Mouse (Mus musculus): ENCODE measurements around the gene Wnk2.

Gene Wnk2

DNA sequence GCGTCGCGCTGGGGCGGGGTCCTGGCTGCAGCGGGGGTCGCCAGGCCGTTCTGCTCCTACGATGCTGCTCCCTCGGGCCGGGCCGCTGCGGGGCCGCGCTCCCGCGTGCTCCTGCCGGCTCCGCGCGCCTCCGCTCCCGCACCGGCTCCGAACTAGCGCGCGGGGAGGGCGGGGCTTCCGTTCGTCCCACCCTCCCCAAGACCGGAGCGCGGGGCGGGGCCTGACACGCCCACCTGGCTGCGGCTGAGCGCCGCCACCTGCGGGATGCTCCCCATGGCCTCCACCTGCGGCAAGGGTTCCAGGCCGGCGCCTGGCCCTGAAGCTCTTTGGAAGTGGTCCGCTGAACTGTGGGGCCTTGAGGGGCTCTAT lies at the start of gene Wnk2:
Gene Wnk2, minus strand, starts transcription at position 157 of the 369 bp plus-strand sequence.
- in situ Hi-C loops (cut with MboI; ENCODE audit: low sequenced_read_pairs) = no loop called here

DNA sequence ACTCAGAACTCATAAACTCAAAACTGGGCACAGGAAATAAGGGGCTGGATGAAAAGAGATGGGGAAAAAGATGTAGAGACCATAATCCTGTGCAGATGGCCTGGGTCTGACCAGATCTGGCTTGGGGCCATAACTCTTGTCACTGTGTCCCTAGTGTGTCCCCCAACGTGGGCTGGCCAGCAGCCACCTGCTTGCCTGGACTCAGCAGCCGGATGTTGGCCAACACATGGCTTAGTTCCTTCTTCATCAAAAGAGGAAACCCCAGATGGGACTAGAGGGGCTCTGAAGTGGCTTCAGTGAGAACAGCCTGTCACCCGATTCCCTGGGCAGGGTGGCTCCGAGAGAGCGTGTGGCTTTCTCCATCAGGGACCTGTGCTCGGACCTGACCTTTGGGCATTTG lies 49.0 kb upstream of the Wnk2 start:
- in situ Hi-C loops (cut with MboI; ENCODE audit: low sequenced_read_pairs) = no loop called here

DNA sequence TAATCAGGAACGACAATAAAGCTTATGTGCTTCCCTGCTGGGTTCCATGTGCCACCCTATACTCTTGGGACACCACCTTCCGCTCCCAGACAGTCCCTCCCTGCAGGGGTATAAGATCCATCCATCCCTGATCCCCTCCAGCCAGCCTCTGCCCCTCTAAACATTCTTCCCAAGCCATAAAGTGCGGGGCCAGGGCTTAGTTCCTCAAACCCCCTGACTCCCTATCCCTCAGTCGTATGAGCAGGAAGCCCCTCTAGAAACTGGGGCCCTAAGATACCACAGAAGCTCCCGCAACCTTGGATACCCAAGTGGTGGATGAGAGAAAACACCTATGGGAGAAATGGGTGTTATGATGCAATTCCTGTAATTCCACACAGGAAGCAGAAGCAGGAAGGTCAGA lies 48.4 kb upstream of the Wnk2 start:
- in situ Hi-C loops (cut with MboI; ENCODE audit: low sequenced_read_pairs) = no loop called here

DNA sequence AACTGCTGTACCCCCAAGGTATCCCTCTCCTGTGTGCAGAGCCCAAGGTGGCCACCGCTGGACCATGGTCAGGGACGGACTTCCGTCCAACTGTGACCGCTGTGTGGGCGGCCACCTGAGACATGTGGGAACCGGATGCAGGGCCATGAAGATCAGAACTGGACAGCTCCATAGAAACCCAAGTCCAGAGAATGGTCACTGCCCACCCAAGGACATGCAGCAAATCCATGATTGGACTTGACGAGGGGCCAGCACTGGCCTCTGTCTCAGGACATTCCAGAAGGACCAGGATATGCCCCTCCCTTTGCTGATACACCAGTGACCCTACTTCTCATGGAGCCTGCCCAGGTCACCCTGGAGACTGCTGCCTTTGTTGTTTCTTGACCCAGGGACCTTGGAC lies 47.8 kb upstream of the Wnk2 start:
- in situ Hi-C loops (cut with MboI; ENCODE audit: low sequenced_read_pairs) = no loop called here

DNA sequence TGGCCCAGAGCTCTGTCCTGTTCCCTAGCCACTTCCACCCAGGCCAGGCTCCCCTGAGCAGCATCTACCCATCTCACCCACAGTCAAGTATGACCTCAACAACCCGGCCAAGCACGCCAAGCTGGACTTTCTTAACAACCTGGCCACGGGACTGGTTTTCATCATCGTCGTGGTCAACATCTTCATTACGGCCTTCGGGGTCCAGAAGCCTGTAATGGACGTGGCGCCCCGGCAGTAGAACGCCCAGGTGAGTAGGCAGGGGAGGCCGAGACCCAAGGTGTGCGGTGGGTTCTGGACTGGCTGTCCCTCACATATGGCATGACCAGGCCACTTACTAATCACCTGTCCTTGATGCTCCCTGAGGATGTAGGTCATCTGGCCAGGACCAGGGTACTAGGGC lies 47.0 kb upstream of the Wnk2 start:
- in situ Hi-C loops (cut with MboI; ENCODE audit: low sequenced_read_pairs) = no loop called here

DNA sequence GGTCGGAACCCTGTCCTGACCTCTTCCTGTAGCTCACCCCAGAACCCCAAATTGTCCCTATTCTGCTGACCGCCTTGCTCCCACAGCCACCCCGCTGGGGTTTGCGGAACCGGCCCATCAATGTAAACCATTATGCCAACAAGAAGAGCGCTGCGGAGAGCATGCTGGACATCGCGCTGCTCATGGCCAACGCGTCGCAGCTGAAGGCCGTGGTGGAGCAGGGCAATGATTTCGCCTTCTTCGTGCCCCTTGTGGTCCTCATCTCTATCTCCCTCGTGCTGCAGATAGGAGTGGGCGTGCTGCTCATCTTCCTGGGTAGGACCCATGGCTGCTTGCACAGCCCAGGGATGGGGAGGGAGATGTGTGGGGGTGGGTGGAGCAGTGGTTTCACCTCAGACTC lies 45.8 kb upstream of the Wnk2 start:
- in situ Hi-C loops (cut with MboI; ENCODE audit: low sequenced_read_pairs) = no loop called here

DNA sequence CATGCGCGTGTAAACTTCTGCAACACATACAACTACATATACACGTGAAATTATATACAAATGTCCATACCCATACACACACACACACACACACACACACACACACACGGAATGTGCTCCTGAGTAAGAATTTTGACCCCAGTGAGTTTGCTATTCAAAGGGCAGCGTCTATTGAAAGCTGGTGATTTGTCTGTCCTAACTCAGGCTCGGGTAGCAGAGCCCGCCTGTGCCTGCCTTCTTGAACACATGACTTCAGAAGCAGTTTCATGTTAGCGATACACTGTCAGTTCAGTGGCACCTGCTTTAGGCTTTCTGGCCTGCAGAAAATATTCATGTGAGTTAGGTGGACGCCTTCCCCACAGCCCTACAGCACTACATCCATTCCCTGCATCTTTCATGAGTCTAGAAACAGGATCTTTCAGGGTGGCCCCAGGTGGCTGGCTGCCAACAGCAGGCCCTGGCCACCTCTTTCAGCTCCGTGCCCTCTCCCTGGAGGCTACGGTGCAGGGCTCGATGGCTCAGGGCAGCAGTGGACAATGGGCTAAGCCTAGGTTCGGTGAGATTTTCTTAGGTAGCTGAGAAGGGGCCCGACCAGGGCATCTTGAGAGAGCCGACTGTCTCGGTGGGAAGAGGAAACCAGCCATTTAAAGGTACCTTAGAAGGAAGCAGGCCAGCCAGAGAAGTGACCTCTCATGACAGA lies 44.5 kb upstream of the Wnk2 start:
- in situ Hi-C loops (cut with MboI; ENCODE audit: low sequenced_read_pairs) = no loop called here

DNA sequence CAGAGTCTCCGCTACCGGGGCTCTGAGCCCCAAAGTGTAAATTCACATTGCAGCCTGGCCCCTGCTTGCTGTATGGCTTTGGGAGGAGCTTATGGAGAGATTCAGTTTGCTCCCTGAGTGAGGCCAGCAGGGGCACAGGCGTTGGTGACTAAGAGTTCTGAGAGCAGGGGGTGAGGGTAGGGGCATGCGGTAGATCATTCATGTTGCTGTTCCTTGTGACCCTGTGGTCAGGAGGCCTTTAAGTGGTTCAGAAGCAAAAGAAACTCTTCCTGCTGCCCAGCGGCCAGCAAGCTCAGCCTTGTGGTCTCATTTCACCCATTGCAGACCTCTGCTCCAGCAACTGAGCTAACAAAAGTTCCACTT lies 43.8 kb upstream of the Wnk2 start:
- in situ Hi-C loops (cut with MboI; ENCODE audit: low sequenced_read_pairs) = no loop called here

DNA sequence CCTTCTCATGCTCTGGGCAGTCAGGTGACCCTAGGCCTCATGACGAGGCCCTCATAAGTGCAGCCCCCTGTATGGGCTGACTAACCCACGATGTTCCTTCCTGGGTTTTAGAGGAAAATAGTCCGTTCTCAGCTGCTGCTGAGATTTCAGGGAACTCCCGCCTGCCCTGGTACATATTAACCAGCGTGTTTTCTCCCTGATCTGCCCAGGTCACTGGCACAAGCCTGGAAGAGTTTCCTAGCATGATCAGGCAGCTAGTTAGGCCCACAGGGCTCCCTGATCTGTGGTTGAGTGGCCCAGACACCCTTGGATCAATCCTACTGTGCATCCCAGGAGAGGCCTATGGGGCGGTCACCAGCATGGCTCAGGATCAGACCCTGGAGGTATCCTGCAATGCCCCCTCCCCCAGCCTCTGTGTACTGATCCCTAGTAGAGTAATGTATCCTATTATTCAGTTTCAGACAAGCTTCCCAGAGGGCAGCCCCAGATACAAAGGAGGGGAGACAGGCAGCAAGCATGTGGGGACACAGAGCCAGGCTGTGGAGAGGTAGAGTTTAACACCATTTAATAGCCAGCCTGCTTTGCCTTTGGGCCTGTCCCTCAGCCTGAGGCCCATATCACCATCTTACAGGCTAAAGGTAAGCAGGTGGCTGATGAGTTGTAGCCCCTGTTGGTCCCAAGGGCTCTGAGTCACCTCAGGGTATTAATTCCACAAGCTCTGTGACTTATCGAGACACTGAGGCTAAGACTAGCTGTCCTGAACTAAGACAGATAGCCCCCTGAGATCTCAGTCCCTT lies 43.3 kb upstream of the Wnk2 start:
- in situ Hi-C loops (cut with MboI; ENCODE audit: low sequenced_read_pairs) = no loop called here

DNA sequence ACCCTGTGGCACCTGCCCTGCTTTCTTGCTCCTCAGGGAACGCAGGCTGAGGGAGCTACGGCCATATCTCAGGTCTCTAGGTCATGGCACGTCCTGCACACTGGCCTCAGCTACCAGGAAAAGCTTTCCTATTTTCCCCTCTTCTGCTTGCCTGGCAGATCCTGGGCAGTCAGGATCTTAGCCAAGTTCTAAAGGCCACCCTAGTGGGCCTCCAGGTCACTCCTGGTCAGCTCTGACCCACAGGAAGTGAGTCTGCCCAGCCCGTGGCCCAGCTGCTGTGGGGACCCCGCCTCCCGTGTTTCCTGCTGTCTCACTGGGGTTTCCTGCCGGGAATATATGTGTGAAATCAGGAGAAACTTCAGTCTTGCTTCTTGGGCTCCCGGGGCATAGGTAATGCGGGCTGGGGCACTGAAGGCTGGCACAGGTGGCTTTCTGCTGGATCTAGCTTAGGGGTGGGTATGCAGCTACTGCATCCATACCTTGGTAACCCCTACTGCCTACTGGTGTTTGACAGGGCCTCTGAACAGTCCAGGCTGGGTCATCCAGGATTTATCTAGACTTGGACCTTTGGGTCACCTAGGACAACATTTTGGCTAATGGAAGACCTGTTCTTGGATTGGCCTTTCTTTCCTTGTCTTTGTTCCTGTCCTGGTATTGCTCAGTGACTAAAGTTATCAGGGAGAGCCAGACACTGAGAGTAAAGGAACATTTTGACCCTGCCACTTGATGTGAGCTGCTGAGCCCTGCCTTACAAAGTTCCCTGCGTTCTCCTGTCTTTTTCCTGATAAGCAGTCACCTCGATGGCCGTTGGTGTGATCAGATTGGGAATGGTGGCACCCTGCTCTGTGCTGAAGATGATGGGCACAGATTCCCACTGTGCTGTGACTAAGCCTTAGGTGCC lies 42.4 kb upstream of the Wnk2 start:
- in situ Hi-C loops (cut with MboI; ENCODE audit: low sequenced_read_pairs) = no loop called here

DNA sequence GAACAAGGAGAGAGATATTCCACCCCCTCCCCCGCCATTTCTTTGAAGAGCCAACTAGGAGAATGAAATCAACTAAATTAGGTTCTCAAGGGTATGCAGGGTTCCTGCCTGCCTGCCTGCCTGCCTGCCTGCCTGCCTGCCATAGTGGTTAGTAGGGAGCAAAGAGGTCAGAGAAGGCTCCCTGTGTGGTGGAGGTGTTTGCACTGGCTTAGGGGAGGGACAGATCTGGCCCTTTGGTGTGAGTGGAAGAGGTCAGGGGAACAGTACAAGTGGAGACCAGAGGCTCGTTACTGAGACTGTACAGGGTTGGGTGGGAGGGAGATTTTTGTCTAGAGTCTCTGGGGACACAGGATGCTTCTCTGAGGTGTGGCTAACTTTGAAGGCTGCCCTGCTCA lies 41.1 kb upstream of the Wnk2 start:
- in situ Hi-C loops (cut with MboI; ENCODE audit: low sequenced_read_pairs) = no loop called here

DNA sequence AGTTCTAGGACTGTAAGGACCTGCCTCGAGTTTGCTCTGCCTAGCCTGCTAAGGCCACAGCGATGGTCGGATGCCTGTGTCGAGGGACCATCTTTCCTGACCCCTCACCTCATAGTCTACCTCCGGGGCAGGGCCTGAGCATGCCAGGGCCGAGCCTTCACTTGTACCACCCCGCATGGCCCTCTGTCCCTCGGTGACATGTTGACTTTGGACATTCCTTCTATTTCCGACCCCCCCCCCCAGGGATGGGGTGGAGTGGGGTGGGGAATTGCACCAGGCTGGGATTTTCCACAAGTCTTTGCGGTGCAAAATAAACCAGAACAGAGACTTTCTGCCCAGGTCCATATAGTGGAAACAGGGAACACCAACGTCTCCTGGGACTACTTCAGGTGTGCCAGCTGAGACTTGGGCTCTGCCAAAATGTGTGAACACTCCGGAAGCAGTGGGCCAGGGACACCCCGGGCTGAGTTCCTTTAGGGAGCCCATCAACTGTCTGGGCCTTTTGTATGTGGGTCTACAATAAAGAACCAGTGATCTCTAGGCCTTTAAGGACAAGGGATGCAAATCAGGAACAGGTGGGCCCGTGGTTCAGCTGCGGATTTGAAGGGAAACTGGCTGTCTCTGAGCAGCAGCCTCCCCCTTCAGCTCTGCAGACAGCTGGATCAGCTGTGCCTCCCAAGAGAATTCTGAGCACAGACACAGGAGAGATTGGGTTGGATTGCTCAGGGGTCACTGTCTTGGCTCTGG lies 40.6 kb upstream of the Wnk2 start:
- in situ Hi-C loops (cut with MboI; ENCODE audit: low sequenced_read_pairs) = no loop called here

DNA sequence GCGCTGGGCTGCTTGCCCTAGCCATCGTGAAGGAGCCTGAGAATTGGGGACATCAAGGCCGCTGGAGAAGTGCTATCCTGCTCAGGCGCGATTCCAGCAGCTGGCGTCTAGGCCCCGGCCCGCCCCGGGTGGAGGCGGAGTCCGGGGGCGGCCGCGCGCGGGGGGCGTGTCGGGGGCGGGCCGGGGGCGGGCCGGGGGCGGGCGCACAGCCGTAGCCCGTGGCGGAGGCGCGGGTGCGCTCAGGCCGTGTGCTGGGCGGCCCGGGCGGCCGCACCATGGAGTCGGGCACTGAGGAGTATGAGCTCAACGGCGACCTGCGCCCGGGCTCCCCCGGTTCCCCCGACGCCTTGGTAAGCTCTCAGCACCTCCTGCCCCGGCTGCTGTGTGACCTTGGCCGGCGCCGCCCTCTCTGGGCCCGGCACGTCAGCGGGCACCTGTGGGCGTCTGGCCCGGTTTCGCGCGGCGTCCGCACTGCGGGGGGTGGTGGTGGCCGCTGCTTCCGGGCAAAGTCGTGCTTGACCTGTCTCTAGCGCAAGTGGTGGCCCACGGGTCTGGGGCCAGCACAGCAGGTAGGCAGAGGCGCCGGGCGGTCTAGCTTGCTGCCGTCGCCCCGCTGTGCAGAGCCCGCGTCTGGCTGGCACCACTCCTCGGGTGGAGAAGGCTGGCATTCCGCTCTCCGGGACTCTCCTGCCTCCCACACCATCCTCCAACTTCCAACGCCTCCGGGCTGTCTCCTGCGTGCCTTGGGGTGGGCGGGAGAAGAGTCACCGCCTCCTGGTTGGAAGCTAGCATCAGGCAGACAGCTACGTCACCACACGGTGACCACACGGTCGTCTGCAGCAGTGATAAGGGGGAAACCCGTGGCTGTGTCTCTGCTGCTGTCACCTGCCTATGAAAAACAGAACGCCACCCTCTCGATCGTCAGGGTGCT lies 39.7 kb upstream of the Wnk2 start, which contains the start of gene Ninj1:
Gene Ninj1, plus strand, starts transcription at position 198 of the 931 bp plus-strand sequence.
- in situ Hi-C loops (cut with MboI; ENCODE audit: low sequenced_read_pairs) = no loop called here

DNA sequence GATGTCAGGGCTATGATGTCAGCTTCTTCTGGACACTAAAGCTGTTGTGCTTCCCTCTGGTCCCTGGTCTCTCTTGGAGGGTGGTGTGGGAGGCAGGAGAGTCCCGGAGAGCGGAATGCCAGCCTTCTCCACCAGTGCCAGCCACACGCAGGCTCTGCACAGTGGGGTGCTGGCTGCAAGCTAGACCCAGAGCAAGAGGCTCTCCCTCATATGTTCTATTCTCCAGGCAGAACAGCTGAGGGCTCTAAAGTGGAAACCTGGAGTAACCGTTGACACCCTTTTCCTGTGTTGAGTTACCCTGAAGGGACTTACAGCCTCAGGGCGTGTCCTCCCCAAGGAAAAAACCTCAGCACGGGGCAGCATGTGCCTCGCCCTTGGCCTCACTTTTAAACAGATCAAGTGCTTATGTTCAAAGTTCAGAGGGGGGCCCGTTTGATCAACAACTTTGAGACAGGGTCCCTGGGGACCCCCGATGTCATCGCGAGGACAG lies 39.0 kb upstream of the Wnk2 start:
- in situ Hi-C loops (cut with MboI; ENCODE audit: low sequenced_read_pairs) = no loop called here

DNA sequence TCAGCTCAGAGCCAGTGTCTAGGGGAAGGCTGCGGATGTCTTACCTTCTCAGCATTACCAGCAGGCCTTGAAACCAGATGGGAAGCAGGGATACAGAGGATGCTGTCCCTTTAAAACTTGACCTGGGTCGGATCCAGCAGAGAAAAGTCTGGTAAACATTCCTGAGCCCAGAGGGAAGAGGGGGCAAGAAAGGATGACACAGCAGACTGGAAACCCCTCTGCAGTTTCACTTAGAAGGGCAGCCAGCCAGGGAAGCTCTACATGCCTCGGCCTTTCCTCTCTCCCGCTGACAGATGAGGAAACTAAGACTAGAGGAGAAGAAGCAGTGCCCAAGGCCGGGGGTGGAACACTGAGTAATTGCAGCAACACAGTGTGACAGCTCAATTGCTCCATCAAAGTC lies 35.8 kb upstream of the Wnk2 start:
- in situ Hi-C loops (cut with MboI; ENCODE audit: low sequenced_read_pairs) = no loop called here

DNA sequence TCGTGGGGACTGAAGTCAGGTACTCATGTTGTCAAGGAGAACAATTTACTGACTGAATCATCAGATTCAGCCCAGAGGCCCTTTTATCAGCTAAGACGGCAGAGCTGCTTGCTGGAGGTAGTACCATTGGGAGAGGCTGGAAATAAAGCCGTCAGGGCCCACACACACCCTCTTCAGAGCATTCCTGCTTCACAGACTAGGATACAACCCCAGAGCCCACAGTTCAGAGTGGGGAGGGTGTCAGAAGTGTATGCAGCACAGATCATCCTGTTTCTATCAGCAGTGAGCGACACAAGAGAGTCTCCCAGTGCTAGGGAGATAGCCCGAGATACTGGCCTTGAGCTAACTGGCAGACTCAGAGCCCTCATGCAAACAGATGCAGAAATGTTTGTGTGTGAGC lies 35.3 kb upstream of the Wnk2 start:
- in situ Hi-C loops (cut with MboI; ENCODE audit: low sequenced_read_pairs) = no loop called here

DNA sequence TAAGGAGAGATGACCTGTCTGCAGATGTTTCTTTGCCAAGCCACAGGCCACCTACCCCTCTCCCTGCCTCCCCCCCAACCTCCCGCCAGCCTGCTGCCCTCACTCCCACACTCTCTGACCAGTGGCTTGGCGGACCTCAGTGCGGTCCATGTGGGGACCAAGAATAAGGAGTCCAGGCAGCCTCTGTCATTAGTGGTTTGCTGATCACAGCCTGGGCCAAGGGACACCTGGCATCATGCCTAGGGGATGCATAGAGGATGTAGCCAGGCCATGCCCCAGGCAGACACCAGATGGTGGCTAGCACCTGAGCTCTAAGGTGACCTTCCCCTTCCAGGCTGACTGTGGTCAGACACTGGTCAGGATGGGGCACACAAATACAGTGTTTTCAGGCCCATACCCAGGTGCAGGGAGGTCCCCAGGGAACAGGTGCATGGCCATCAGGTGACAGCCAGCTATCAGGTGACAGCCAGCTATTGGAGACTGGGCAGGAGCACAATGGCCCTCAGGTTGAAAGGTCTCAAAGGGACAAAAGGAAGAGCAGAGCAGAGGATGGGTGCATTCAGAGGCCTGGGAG lies 33.7 kb upstream of the Wnk2 start:
- in situ Hi-C loops (cut with MboI; ENCODE audit: low sequenced_read_pairs) = no loop called here

DNA sequence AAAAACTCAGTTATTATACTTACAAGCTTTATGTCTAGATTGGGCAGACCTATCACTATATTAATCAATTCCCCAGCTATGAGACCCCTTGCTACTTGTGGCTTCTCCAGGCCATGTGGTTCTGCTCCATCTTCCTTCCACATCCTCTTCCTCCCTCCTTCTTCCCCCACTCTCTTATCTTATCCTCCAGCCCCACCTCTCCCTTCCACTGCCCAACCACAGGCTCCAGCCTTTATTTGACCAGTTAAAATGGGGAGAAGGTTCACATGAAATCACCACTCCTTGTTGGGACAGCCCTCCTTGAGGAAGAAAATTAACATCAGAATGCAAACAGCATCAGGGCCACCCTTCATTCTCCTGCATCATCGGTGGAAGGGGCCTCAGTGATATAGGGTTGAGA lies 32.9 kb upstream of the Wnk2 start:
- in situ Hi-C loops (cut with MboI; ENCODE audit: low sequenced_read_pairs) = no loop called here

DNA sequence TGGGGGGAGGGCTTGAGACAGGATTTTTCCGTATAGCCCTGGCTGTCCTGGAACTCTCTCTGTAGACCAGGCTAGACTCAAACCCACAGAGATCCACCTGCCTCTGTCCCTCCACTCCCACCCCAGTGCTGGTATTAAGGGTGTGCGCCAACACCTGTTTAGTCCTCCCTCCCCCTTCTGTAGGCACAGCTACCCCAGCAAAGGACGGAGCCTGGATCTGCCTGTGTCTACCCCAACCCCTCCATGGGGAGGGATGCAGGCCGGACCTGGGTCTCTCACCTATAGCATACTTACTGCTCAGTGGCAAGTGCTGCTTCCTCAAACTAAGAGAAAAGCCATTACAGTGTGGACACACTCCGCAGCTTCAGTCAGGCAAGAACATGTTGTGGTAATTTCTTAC lies 32.5 kb upstream of the Wnk2 start:
- in situ Hi-C loops (cut with MboI; ENCODE audit: low sequenced_read_pairs) = no loop called here
